Mouse (Mus musculus): ENCODE measurements around the gene Pigv. TPM values are rescaled to one million over a fixed set of nuclear protein-coding genes. Genes with fewer than 3 reads are reported as not detected.
"Not testable (repeated sequence)": the region's sequence is repeated elsewhere in the genome, so short reads cannot be mapped to it uniquely, and the experiment has no call there.

Gene Pigv
- total RNA-seq, 1 experiment from 2014 or later: 13.9 TPM

DNA sequence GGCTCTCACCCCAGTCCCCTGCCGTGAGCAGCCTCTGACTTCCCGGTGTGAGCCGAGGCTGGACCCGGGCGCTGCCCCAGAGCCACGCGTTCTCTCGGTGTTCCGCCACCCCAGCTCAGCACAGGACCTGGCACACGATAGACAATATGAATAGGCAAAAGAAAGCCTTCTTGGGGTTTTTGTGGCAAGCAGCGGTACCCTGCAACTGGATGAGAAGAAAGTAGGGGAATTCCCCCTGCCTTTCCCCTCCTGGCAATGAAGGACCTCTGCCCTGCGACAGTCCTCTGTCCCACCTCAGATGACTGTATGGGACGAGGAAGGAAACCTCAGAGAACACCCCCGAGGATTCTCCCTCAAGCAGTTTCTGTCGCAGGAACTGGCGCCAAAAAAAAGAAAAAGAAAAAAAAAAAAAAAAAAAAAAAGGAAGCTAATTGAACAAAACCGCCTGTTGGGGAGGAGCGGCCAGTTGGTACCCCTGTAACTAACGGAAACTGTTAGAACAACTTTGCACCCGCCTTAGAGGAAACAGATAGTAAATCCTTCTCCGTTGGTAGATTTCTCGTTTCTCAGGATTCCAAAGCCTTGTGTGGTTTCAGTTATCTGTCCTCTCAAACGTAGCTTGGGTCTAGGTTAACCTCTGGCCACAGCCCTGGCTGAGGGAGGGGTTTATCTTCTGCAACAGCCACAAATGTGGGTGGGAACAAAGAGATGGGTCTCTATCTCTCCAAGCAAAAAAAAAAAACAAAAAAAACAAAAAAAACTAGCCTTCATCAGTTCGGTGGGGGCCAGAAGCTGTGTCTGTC lies 599 bp upstream of the Pigv start:
- DNase-seq: peak; percentile 62

GRCm38 (mm10) chr4:133671184-133671880 lies 1.1 kb downstream of the Pigv start:
- DNase-seq: peak; percentile 90

GRCm38 (mm10) chr4:133669652-133670210 lies 2.7 kb downstream of the Pigv start:
- DNase-seq: peak; percentile 45

DNA sequence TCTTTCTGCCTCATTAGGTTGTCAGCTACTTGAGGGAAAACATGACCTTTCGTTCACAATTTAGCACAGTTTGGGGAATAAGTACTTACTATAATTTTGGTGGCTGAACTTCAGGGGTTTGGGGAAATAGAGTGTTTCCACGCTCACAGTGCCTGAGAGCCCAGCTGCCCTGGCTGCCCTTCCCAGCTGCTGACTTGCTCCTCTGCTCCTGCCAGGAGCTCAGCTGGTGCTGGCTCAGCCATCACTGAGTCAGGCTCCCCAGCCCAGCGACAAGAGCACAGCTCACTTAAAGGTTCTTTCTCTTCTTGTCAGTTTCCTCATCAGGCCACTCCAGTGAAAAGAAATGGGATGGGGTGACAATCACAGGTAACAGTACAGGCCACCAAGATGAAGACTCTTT lies 3.9 kb downstream of the Pigv start:
- no peak for DNase-seq

- DNase-seq: no peak
These were observed 6.2 kb downstream of the Pigv start for GRCm38 (mm10) chr4:133666199-133666598.

DNA sequence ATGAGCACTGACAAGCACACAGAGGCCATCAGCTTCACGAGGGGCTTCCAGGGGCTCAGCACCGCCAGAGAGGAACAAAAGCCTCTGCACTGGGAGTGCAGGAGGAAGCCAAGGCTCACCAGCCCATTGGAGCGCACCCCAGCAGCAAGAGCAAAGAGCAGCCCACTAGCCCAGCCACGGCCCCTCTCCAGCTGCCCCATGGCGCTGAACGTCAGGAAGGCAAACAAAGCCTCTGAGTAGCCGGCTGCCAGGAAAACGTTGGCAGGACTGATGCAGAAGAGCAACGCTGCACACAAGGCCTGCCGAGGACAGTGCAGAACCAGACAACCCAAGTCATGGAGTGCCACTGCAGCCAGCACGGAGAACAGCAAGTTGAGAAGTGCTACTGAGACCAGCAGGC lies 7.3 kb downstream of the Pigv start:
- DNase-seq: no peak

DNA sequence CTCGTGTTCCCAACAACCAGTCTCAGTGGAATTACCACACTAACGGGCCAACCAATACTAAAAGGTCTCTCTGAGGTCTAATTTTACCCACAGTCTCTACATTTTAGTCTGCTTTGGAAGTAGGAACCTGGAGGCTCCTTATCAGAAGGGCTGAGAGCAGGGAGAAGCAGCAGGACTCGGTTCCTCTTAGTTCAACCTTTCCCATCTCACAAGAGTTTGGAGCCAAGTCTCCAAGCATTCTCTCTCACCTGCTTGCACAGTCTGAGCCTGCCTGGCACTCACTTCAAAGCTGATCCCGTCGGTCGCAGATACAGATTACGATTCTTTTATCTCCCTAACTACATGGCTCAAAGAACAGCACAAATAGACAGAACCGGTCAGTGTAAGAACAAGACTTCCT lies 9.5 kb downstream of the Pigv start:
- DNase-seq: no peak

DNA sequence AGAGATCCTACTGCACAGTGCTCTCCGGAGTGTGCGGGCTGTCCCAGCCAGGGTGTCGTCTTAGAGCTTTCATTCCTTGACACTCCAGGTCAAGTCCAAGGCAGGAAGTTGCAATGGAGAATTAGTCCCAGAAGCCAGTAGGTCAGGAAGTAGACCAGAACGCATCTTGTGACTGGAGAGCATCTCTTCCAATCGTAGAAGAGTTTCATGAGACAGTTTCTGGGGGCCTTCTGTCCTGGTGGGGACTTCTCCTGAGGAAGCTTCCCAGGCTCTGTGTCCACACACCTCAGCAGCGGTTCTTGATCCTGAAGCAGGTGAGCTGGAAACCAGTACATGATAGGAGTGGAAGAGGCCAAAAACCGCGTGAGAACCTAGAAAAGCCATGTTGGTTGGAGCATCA lies 10.0 kb downstream of the Pigv start:
- DNase-seq: no peak

DNA sequence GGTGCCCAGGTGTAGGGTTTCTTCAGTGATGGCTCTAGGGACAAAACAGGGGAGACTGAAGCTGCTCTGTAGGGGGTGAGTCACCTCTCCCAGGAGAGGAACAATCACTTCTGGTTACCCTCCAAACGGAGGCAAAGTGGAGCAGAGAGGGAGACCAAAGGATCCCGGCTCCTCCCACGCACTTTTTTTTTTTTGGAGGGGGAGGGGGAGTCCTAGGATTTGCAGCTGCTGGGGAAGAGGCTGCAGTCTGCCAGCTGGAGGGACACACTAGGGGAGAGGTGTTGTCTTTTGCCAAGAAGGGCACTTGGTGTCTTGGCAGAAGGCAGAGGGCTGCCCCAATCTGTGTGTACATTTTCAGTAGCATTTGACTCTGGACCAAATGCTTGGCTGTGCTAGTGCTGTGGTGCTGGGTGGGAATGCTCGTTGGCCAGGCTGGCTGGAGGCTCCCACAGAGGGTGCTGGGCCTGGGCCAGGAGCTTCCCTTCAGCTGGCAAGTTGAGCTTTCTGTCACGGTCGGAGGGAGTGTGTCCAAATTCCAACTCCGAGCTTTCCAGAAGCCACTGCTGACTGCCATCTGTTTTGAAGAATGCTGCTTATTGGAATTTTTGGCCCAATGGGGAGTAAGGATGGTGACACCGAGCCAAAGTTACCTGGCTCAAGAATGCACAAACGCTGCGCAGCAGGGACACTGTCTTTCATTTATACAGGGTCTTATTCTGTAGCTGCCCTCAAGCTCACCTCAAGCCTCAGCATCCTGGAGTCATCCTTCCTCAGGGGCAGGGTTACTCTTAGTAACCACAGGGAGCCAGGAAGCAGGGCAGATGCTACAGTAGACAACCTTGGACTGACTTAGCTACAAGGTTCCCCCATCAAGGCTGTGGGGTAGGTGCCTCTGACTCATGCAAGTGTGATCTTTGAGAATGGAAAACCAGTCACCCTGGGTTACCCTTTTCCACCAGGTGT lies 12.0 kb downstream of the Pigv start:
- peak; percentile 92 for DNase-seq

DNA sequence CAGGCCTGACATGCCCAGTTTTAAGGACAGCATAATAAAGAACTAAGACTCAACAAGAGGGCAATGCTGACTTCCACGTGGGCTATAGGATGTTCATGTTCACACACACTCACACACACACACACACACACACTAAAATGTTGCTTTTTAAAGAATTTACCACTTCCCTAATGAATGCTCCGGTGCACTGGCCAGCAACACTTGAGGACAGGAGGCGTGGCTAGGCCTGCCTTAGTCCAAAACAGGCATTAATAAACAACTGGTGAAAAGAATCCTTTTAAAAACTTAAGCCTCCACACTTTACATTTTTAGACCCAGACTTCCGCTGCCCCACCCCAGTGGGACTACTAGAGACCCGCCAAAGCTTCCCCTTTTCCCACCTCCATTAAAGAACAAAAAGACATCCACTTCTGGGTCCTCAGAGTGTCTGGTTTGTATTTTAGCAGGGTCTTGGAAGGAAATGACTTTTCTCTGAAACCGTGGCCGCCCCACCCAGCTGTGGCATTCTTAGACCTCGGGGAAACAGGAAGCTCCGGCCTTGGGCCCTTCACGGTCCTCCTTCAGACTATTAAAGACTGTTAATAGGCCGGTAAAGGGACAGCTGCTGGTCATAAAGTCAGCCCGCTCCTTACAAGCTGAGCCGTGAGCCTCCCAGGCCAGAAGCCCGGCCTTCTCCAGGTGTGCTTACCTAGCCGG lies 12.8 kb downstream of the Pigv start:
- DNase-seq: peak; percentile 63

DNA sequence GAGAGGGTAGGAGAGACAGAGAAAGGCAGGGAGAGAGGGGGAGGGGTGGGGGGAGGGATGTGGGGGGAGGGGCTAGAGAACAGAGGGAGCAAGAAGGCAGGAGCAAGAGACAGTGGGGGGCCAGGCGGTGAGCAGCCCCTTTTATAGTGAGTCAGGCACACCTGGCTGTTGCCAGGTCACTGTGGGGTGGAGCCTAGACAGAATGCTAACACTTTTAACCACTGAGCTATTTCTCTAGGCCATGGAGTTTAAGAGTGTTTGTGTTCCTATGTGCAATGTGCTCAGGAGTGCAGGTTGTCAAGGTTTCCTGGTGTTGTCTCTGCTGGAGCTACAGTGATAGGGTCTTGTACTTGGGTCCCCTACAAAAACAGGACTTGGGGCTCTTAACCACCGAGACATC lies 13.7 kb downstream of the Pigv start:
- DNase-seq: no peak

GRCm38 (mm10) chr4:133657829-133658458 lies 14.5 kb downstream of the Pigv start:
- DNase-seq: no peak

- DNase-seq: no peak
These were observed 15.4 kb downstream of the Pigv start for GRCm38 (mm10) chr4:133656997-133657396.

- DNase-seq: no peak
These were observed 16.2 kb downstream of the Pigv start for GRCm38 (mm10) chr4:133656294-133656693.

DNA sequence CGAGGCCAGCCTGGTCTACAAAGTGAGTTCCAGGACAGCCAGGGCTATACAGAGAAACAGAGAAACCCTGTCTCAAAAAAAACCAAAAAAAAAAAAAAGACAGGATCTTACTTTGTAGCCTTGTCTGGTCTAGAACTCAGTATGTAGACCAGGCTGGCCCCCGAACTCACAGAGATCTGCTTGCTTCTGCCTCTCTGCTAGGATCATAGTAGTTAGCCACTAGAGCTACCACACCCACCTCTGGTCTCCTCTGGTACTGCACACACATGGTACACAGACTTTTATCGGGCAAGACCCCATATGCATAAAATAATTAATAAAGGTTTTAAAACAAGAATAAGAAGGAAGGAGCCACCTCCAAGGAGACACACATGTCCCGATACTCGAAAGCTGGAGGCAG lies 18.4 kb downstream of the Pigv start:
- not testable (repeated sequence) for DNase-seq

DNA sequence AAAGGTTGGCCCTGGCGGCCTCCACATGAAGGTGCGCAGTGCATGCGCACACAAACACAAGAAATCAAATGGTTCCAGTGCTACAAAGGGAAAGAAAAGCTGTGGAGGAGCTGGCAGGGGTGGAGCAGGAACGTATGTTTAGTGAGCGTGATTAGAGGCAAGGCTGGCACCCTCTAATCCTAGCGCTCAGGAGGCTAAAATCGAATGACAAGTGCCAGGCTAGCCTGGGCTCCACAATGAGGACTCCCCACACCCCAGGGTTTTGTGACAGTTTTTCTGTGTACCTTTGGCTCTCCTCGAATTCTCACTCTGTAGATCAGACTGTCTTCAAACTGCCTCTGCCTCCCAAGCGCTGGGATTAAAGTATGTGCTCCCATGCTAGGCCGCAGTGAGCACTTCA lies 19.7 kb downstream of the Pigv start:
- no peak for DNase-seq

GRCm38 (mm10) chr4:133651986-133652385 lies 20.5 kb downstream of the Pigv start:
- peak; percentile 63 for DNase-seq

GRCm38 (mm10) chr4:133651445-133651844 lies 21.0 kb downstream of the Pigv start:
- peak; percentile 42 for DNase-seq

DNA sequence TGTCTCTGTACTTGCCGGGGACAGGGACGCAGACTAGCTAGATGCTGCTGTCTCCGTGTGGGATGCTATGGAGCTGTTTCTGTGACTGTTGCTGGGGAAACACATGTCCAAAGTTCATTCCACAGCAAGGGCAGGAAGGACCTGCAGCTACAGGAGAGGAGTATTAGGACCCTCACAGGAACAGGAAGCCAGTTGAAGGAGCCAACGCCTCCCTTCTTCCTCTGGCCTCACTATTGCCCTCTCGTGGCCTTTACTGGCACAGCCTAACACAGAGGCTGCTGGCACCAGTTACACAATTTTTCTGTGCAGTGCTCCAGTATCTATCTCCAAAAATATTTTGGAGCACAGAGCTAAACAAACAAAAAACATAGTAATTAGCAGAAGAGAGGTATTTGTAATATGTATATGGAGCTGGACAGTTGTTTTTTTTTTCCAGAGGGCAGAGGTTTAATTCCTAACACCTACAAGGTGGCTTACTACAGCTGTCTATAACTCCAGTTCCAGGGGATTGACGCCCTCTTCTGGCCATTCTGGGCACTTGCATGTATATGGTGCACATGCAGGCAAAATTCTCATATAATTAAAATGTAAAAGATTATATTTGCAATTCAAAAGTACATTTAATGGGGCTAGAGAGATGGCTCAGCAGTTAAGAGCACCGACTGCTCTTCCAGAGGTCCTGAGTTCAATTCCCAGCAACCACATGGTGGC lies 22.3 kb downstream of the Pigv start, which contains the start of gene Zdhhc18:
Gene Zdhhc18, minus strand, starts transcription at position 166 of the 711 bp plus-strand sequence.
- DNase-seq: peak; percentile 89

GRCm38 (mm10) chr4:133649464-133649863 lies 23.0 kb downstream of the Pigv start:
- not testable (repeated sequence) for DNase-seq
